Mouse (Mus musculus) retina, adult 2 months (tissue): ENCODE measurements around the gene Lrrc4.

Experiments
- DNase-seq: peaks from one replicate; pipeline ENCODE4 v3.0.0-alpha.2; 2012; ENCODE audit warnings: low read depth, low spot score

Lrrc4 gene

DNA sequence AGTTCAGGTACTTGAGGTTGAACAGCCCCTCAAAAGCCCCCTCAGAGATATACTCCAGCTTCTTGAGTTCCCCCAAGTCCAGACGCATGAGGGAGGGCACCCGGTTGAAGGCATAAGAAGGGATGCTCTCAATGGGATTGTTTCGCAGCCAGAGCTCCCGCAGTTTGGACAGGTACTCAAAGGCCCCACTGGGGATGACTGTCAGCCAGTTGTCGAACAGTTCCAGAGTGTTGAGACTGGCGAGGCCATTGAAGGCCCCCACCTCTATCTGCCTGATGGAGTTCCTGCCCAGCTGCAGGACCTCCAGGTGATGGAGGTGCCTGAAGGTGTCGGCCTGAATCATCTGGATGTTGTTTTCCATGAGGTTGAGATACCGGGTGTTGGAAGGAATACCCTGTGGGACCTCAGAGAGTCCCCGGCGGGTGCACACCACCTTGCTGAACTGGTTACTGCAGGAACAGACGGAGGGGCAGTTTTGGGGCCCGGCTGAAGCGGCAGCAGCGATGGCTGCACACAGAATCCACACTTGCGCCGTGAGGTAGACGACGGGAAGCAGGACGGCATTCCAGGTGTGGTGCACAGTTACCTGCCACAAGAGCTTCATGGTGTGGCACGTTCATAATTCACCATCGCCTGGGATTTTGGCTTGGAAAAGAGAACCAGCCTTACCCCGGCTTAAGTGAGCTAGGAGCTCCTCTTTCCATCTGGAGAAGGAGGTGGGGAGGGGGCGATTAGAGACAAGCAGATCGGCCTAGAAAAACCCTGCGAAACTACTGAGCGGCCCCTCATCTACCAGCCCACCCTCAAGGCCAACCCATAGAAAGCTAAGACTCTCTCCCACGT lies at the start of gene Lrrc4:
Lrrc4 (minus strand) TSS at position 737 of the 843 bp plus-strand sequence.
- no peak for DNase-seq

- no peak for DNase-seq
Observed at GRCm38 (mm10) chr6:28880909-28881308, 49.4 kb upstream of the Lrrc4 start.

DNA sequence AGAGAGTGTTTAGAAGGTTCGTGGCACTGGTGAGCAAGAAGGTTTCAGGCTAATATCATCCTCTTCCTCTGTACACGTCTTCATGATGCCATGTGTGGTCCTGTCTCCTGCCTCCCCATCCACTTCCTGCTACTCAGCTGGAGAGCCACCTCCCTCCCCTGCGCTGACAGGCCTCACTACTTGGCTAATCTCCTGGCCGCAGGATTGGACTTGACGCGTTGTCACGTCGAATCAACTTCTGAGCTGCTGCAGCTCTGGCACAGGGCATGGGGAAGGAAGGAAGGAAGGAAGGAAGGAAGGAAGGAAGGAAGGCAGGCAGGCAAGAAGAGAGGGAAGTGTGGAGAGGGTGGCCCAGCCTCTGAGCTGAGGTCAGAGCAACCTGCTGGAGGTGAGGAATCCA lies 47.8 kb upstream of the Lrrc4 start:
- DNase-seq = no peak

DNA sequence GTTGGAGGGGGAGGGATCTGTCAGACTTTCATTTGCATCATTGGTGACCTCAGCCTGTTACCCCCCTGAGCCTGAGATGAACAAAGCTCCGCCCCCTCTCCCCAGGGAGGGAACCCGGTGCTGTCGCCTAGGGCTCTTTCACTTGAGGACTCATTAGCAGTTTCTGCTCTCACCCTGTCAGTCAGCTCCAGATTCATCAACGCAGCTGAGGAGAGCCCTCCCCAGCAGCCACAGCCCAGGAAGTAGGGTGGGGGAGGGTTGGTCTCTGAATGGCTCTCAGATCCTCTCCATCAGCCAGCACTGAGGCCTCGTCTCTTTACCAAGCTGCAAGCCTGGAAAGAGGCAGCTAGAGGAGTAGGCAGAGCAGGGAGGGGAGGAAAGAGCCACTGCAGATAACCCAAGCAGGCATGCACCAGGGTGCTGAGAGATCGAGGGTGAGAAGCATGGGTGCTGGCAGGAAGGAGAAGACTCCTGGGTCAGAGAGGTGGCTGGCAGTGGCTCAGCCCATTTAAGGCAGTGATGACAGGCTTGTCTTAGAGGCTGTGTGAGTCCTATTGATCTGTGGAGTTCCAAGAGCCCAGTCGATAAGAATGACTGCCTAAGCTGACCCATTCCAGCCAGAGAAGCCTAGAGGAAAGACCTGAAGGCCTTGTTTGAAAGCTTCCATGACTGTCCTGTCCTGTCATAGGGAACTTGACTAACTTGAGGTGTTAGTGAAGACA lies 46.6 kb upstream of the Lrrc4 start:
- DNase-seq = no peak

- DNase-seq = no peak
Observed at GRCm38 (mm10) chr6:28876492-28876891, 44.9 kb upstream of the Lrrc4 start.

GRCm38 (mm10) chr6:28875333-28875732 lies 43.8 kb upstream of the Lrrc4 start:
- no peak for DNase-seq

- DNase-seq = no peak
Observed at GRCm38 (mm10) chr6:28874759-28875158, 43.2 kb upstream of the Lrrc4 start.

DNA sequence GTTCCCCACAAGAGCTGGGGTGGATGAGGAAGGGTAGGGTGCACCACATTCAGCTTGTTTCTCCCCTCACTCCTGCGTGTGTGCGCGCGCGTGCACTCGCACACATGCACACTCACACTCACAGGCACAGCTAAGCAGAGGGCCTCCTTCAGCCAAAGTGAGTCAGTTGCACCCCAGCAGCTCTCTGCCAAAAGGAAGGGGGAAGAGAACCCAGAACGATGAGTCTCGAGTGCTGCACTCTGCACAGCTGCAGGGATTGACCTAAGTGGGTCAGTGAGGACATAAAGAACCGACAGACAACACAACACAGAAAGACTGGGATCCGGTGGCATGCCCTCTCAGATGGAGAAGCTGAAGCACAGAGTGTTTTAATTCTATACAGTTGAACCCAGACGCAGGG lies 42.5 kb upstream of the Lrrc4 start:
- no peak for DNase-seq

- DNase-seq = no peak
Observed at GRCm38 (mm10) chr6:28872421-28872795, 40.9 kb upstream of the Lrrc4 start.

DNA sequence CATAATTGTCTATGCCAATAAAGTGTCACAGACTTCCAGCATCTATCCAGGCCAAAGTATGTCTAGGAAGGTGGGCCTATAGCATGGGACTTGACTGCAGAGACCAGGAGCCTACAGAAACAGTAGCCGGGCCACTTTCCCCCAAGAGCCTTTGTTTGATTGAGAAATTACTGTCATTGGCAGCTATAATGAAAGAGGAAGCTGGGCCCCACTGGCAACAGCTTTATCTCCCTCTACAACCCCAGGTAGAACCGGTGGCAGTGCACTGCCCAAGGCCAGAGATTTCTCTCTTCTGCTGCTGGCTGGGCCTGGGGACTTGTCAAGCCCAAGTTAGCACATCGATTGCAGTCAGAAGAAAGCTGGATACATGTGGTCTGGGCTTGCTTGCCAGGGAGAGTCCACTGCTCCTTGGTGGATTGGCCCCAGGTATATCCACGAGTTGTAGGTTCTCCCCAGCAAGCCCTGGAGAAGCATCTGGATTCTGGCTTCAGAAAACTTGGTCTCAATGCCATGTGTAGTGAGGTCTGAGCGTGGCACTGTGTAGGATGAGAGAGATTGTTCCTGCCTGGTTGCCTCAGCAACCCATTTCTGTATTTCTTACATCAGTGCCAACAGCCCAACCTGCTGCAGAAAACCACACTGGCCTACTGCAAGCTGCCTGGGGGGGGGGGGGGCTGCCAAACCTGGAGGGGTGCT lies 40.3 kb upstream of the Lrrc4 start:
- no peak for DNase-seq

- DNase-seq = no peak
Observed at GRCm38 (mm10) chr6:28867516-28868251, 36.1 kb upstream of the Lrrc4 start.

DNA sequence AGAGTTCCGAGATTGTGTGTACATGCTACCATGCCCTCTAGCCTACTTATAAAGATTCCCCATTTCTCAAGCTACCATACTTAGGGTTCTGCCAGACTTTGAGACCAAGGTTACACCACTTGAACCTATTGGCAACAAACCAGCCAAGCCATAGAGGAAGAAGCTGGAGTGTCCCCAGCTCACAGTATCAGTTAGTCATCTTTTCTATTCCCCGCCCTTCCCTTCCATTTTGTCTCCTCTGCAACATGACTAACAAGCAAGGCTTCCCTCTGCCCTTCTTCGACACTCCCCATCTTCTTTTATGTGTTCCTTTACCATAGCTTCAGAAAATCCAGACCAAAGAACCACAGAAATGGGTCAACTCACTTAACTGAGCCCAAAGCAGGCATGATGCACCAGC lies 34.7 kb upstream of the Lrrc4 start:
- no peak for DNase-seq

DNA sequence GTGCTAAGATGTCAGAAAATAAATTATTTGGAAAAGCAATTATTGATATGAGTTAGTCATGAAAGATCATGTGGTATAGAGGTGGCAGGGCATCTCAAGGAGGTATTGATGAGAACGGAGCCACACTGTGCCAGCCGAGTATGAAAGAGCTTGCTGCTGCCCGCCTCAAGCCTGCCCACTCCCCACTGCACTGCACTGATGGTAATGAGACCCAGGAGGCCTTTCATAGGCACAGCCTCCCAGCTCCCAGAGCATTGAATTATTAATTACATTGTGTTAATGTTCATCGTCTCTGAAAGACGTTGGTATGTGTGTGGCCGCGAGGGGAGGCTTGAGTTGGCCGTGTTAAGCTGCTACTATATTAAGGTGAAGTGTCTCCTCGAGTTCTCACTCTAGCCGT lies 33.6 kb upstream of the Lrrc4 start:
- no peak for DNase-seq

- no peak for DNase-seq
Observed at GRCm38 (mm10) chr6:28864684-28865083, 33.1 kb upstream of the Lrrc4 start.

DNA sequence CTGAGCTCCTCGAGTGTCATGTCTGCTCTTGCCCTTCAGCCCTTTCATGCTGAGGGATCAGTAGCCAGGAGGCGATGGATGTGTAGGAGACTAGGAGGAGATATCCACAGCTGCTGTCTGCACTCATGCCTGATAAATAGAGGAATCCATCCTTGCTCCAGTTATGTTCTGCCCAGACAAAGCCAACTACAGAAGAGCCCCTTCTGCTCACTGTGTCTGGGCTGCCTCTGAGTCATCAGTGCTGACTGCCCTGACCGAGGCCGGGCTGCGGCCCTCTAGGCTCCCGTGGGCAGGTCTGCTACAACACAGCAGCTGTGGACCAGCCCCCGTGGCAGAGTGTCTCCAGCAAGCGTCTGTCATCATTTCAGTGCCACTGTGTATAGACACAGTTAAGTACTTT lies 30.8 kb upstream of the Lrrc4 start:
- DNase-seq = no peak

DNA sequence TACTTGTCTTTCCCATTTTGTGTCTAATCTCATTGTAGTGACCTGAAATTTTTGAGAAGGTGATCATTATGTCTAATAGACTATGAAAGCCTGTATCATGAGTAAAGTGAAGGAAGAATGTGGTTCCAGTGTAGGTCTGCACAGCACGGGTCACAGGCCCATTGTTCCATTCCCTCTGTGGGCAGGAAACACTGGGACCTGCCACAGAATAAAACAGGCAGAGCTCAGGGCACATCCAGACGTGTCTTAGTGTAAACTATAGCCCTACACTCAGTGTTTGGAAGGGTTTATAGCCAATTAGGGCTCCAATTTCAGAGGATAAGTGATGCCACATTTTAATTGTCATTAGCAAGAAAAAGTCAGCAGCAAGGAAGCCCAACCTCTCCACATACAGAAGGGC lies 29.4 kb upstream of the Lrrc4 start:
- no peak for DNase-seq

- no peak for DNase-seq
Observed at GRCm38 (mm10) chr6:28860450-28860849, 28.9 kb upstream of the Lrrc4 start.

DNA sequence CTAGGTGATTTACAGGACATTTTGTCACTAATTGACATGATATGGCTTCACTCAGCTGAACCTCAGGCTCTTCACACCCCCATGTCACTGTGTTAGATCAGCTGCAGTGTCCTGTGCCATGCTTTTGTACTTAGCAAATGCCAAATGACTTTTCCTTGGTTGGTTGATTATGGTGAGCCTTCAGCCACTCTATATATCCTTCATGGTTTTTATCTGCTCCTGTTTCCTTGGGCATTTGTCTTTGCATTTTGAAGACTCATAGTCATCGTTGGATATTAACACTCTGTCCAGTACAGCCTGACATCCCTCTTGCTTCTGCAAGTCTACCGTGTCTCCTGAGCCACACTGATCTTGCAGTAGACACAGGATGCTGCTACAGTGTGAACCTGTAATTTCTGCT lies 27.5 kb upstream of the Lrrc4 start:
- no peak for DNase-seq

GRCm38 (mm10) chr6:28857198-28858180 lies 25.9 kb upstream of the Lrrc4 start:
- DNase-seq = no peak

DNA sequence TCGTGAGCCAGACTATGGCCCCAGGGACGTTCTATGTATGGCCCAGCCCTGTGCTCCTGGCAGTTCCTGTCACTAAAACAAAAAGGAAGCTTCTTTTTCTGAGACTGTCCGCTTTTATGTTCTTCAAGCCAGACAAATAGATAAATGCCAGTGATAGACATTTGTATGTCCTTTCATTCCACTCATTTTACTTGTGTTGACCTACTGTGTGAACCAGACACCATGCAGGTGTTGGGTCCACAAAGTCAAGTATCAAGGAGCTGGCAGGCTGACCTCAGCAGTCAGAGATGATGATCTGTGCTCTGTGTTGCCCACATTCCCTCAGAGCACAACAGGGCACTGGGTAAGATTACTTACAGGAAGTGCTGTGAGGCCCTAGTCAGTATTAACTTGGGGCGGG lies 25.2 kb upstream of the Lrrc4 start:
- no peak for DNase-seq

- no peak for DNase-seq
Observed at GRCm38 (mm10) chr6:28855442-28855841, 23.9 kb upstream of the Lrrc4 start.
